ENCODE assay signal across 14 mouse cellular contexts in genomic region chr16:92609717-92610077, GRCm38 (mm10).
DNase-seq lines count a peak whose midpoint lies in the region; ATAC-seq lines count a peak whose summit lies in the region.
"Had no signal": no experiment of that assay in that cellular context is flagged by ENCODE, and none has a peak within 500 bp of the region (broad histone marks: within the 10 kb centered on the region; RNA-seq: fewer than 3 reads in every experiment).

No protein-coding gene starts in this region.

- no peaks in the 10 kb centered on the region for H3K9me3 ChIP-seq in forebrain, embryonic 12.5 days
- H3K9me3 ChIP-seq in forebrain, embryonic 11.5 days (ENCODE audit: control insufficient read depth, low read length), result no peaks in the 10 kb centered on the region
- H3K9me3 ChIP-seq in midbrain, embryonic 10.5 days (replicated peaks), result no peaks in the 10 kb centered on the region
- no peaks in the 10 kb centered on the region for H3K9me3 ChIP-seq in midbrain, embryonic 14.5 days (ENCODE audit: control insufficient read depth, low read length)
- H3K9me3 ChIP-seq in limb, embryonic 13.5 days, result no peaks in the 10 kb centered on the region
- H3K9me3 ChIP-seq: embryonic facial prominence, embryonic 12.5 days; heart, embryonic 12.5 days; hindbrain, embryonic 10.5 days had no signal

- peaks cover 84% of the 10 kb centered on the region for H3K27me3 ChIP-seq in forebrain, embryonic 12.5 days
- H3K27me3 ChIP-seq in forebrain, embryonic 11.5 days (ENCODE audit: control insufficient read depth, insufficient read depth, low read length), result peaks cover 59% of the 10 kb centered on the region
- H3K27me3 ChIP-seq in midbrain, embryonic 10.5 days (ENCODE audit: low read depth, poor library complexity, severe bottlenecking), result peaks cover 90% of the 10 kb centered on the region
- H3K27me3 ChIP-seq in midbrain, embryonic 14.5 days (ENCODE audit: control insufficient read depth, insufficient read depth, low read length), result peaks cover 9% of the 10 kb centered on the region
- peaks cover 14% of the 10 kb centered on the region; the same call in 1 of the 2 replicates for H3K27me3 ChIP-seq in limb, embryonic 13.5 days

- no peak overlapping the region for H3K4me2 ChIP-seq in forebrain, embryonic 12.5 days
- H3K4me2 ChIP-seq in forebrain, embryonic 11.5 days (ENCODE audit: low read depth, low read length, severe bottlenecking), result no peak overlapping the region
- no peak overlapping the region for H3K4me2 ChIP-seq in midbrain, embryonic 14.5 days (ENCODE audit: low read length)
- H3K4me2 ChIP-seq in limb, embryonic 13.5 days (replicated peaks), result no peak overlapping the region
- H3K4me2 ChIP-seq: embryonic facial prominence, embryonic 12.5 days; heart, embryonic 12.5 days had no signal

- H3K4me1 ChIP-seq in forebrain, embryonic 12.5 days, result peaks cover 38% of the 10 kb centered on the region
- H3K4me1 ChIP-seq in forebrain, embryonic 11.5 days (replicated peaks; ENCODE audit: control insufficient read depth, insufficient read depth, low read length), result peaks cover 19% of the 10 kb centered on the region; the same call in 1 of the 2 replicates
- H3K4me1 ChIP-seq in midbrain, embryonic 10.5 days, result peaks cover 56% of the 10 kb centered on the region
- H3K4me1 ChIP-seq in midbrain, embryonic 14.5 days (ENCODE audit: control insufficient read depth, insufficient read depth, low read length), result peaks cover 12% of the 10 kb centered on the region
- H3K4me1 ChIP-seq in limb, embryonic 13.5 days, result peaks cover 59% of the 10 kb centered on the region

- H3K36me3 ChIP-seq in forebrain, embryonic 12.5 days (replicated peaks), result no peaks in the 10 kb centered on the region
- no peaks in the 10 kb centered on the region for H3K36me3 ChIP-seq in forebrain, embryonic 11.5 days (ENCODE audit: control insufficient read depth, insufficient read depth, low read length)
- H3K36me3 ChIP-seq in midbrain, embryonic 10.5 days, result no peaks in the 10 kb centered on the region
- no peaks in the 10 kb centered on the region for H3K36me3 ChIP-seq in midbrain, embryonic 14.5 days (ENCODE audit: control insufficient read depth, insufficient read depth, low read length)
- H3K36me3 ChIP-seq in limb, embryonic 13.5 days, result no peaks in the 10 kb centered on the region
- H3K36me3 ChIP-seq: heart, embryonic 12.5 days; hindbrain, embryonic 10.5 days had no signal

- H3K9ac ChIP-seq in forebrain, embryonic 12.5 days, result no peak overlapping the region
- H3K9ac ChIP-seq in forebrain, embryonic 11.5 days (ENCODE audit: low read length), result no peak overlapping the region
- no peak overlapping the region for H3K9ac ChIP-seq in midbrain, embryonic 14.5 days (replicated peaks; ENCODE audit: low read length)
- no peak overlapping the region for H3K9ac ChIP-seq in limb, embryonic 13.5 days
- H3K9ac ChIP-seq: embryonic facial prominence, embryonic 12.5 days; heart, embryonic 12.5 days had no signal

- 44% methylated on average over 11 of the region's 11 CpGs for WGBS in forebrain, embryonic 12.5 days
- 56% methylated on average over 11 of the region's 11 CpGs for WGBS in forebrain, embryonic 11.5 days
- WGBS in midbrain, embryonic 10.5 days, result 67% methylated on average over 11 of the region's 11 CpGs
- WGBS in midbrain, embryonic 14.5 days, result 59% methylated on average over 11 of the region's 11 CpGs
- 47% methylated on average over 11 of the region's 11 CpGs for WGBS in limb, embryonic 13.5 days

- intact Hi-C loops in left cerebral cortex, postnatal 4 days (cut with DNase I), result no loop called here

- ATAC-seq in forebrain, embryonic 12.5 days (ENCODE audit: low FRiP score), result no peak
- no peak for ATAC-seq in forebrain, embryonic 11.5 days (replicated peaks; ENCODE audit: low FRiP score)
- no peak for ATAC-seq in midbrain, embryonic 14.5 days (ENCODE audit: low FRiP score, low TSS enrichment)
- ATAC-seq in limb, embryonic 13.5 days (ENCODE audit: low FRiP score, low read depth), result no peak
- ATAC-seq in frontal cortex, adult (ENCODE audit: low TSS enrichment), result no peak

- no peak overlapping the region for H3K4me3 ChIP-seq in forebrain, embryonic 12.5 days (replicated peaks)
- H3K4me3 ChIP-seq in forebrain, embryonic 11.5 days (ENCODE audit: low read depth, low read length), result no peak overlapping the region
- no peak overlapping the region for H3K4me3 ChIP-seq in midbrain, embryonic 10.5 days
- H3K4me3 ChIP-seq in midbrain, embryonic 14.5 days (replicated peaks; ENCODE audit: low read depth, low read length), result no peak overlapping the region
- H3K4me3 ChIP-seq in limb, embryonic 13.5 days, result no peak overlapping the region
- H3K4me3 ChIP-seq: embryonic facial prominence, embryonic 12.5 days; heart, embryonic 12.5 days; hindbrain, embryonic 10.5 days had no signal

- DNase-seq in forebrain, embryonic 11.5 days (ENCODE audit: low spot score), result no peak
- DNase-seq in midbrain, embryonic 10.5 days (ENCODE audit: low spot score), result no peak
- DNase-seq in midbrain, embryonic 14.5 days, result no peak
- no peak for DNase-seq in left cerebral cortex, postnatal 4 days
- no peak for DNase-seq in heart, adult 8-10 months (ENCODE audit: low spot score)
- DNase-seq: cerebellum, adult 9-10 months; lung, adult 2 months; thymus, adult 18-20 months had no signal

- 0 out of 2 replicates have a peak overlapping the region, but pooled peaks have one; percentile 46 for H3K27ac ChIP-seq in forebrain, embryonic 12.5 days
- no peak overlapping the region for H3K27ac ChIP-seq in forebrain, embryonic 11.5 days (ENCODE audit: low read depth, low read length)
- H3K27ac ChIP-seq in midbrain, embryonic 10.5 days (replicated peaks), result 0 out of 2 replicates have a peak overlapping the region, but pooled peaks have one; percentile 3
- H3K27ac ChIP-seq in midbrain, embryonic 14.5 days (replicated peaks; ENCODE audit: low read depth, low read length), result no peak overlapping the region
- H3K27ac ChIP-seq in limb, embryonic 13.5 days, result peak overlapping the region; percentile 39; the same call in 1 of the 2 replicates
- H3K27ac ChIP-seq: hindbrain, embryonic 10.5 days had no signal

Comparison
In these comparisons a context has a peak if more than half of its experiments do, and no peak if none do; other contexts are left out.
1. H3K27ac ChIP-seq: peak in forebrain, embryonic 12.5 days (single experiment), midbrain, embryonic 10.5 days (single experiment) and limb, embryonic 13.5 days (single experiment); none in forebrain, embryonic 11.5 days (single experiment) and midbrain, embryonic 14.5 days (single experiment).